Mouse (Mus musculus) heart, adult 2 months (tissue): ENCODE data around the gene Jakmip3. TPM values are rescaled to one million over a fixed set of nuclear protein-coding genes. Genes with fewer than 3 reads are reported as not detected.

Experiments used
- DNase-seq, 2 experiments: peaks; one replicate each; pipeline ENCODE4 v3.0.0; 2021
- H3K27ac ChIP-seq: fragments of 200-600 bp; 2 replicates; pipeline ENCODE4 v1.8.1; 2022
- H3K27me3 ChIP-seq: fragments of 200-500 bp; 2 replicates; pipeline ENCODE4 v1.6.1; 2012; ENCODE audit warnings: mild to moderate bottlenecking, low read length, inconsistent platforms, mixed read lengths; ENCODE audit not compliant: control insufficient read depth, insufficient read depth
- H3K36me3 ChIP-seq: fragments of 200-500 bp; 2 replicates; pipeline ENCODE4 v1.6.1; 2012; ENCODE audit warnings: low read length, inconsistent platforms; ENCODE audit not compliant: control insufficient read depth, insufficient read depth
- H3K4me1 ChIP-seq: fragments of 200-500 bp; 2 replicates; pipeline ENCODE4 v1.6.1; 2011; ENCODE audit warnings: low read length; ENCODE audit not compliant: control insufficient read depth, insufficient read depth
- H3K4me3 ChIP-seq: fragments of 200-600 bp; 2 replicates; pipeline ENCODE4 v1.8.1; 2022
- H3K79me2 ChIP-seq: fragments of 200-500 bp; replicated peaks from 2 replicates; pipeline ENCODE4 v1.6.1; 2012; ENCODE audit warnings: mild to moderate bottlenecking, inconsistent platforms, low read length, moderate library complexity, mixed read lengths; ENCODE audit not compliant: control insufficient read depth, insufficient read depth
- H3K9ac ChIP-seq: fragments of 200-500 bp; 2 replicates; pipeline ENCODE4 v1.6.1; 2012; ENCODE audit warnings: low read depth, mild to moderate bottlenecking, control low read depth, inconsistent platforms, low read length, mixed read lengths
- CTCF ChIP-seq: fragments of 200-600 bp; IDR thresholded peaks from 2 replicates; pipeline ENCODE4 v1.8.1; 2022; ENCODE audit warnings: antibody characterized with exemption, mild to moderate bottlenecking, moderate library complexity
- EP300 ChIP-seq: fragments of 200-500 bp; IDR thresholded peaks from 2 replicates; pipeline ENCODE4 v1.6.1; 2011; ENCODE audit warnings: low read depth, low read length, control low read depth; ENCODE audit not compliant: insufficient read depth
- POLR2A ChIP-seq: fragments of 200-500 bp; IDR thresholded peaks from 2 replicates; pipeline ENCODE4 v1.6.1; 2011; ENCODE audit warnings: mild to moderate bottlenecking, low read depth, low read length, control low read depth; ENCODE audit not compliant: insufficient read depth
- WGBS: fragments of 180-500 bp; shearing (Covaris S2); methylation state at CpG from one replicate; pipeline ENCODE4 v1.1.7; 2018; 5-methylcytosine and 5-hydroxymethylcytosine counted together
- intact Hi-C: fragments of 180-260 bp; cut with DNase I; formaldehyde crosslinking; loops from one replicate; pipeline ENCODE4 v1.15.1; 2025
- polyA plus RNA-seq: library from polyadenylated mRNA; depleted of rRNA; stranded (reverse); fragments of >200 nt; gene quantifications from 2 replicates; pipeline ENCODE4 v1.2.3, GENCODE M21; 2012
- total RNA-seq, 2 experiments: library from RNA; stranded (reverse); gene quantifications; 2 replicates each; pipeline ENCODE4 v1.2.3; 2021

Jakmip3 gene
- total and polyA plus RNA-seq, 3 experiments, result 0.13 to 0.16 (median 0.14) TPM

GRCm38 (mm10) chr7:139089892-139090874 lies 149.7 kb downstream of the Jakmip3 start:
- H3K27me3 ChIP-seq, result no peaks in the 10 kb centered on the region
- no peak for DNase-seq
- no peaks in the 10 kb centered on the region for H3K36me3 ChIP-seq
- WGBS, result 80% methylated on average over 12 of the region's 12 CpGs
- H3K27ac ChIP-seq, result no peak overlapping the region
- H3K79me2 ChIP-seq, result no peaks in the 10 kb centered on the region
- TF ChIP-seq CTCF (no peak), EP300 (no peak), POLR2A (no peak)
- intact Hi-C loops, result no loop called here
- no peak overlapping the region for H3K9ac ChIP-seq
- H3K4me3 ChIP-seq, result no peak overlapping the region
- H3K4me1 ChIP-seq, result peaks cover 3% of the 10 kb centered on the region; the same call in 1 of the 2 replicates

- DNase-seq, result no peak
- Histone ChIP-seq H3K27ac (no peak overlapping the region), H3K36me3 (no peaks in the 10 kb centered on the region), H3K27me3 (no peaks in the 10 kb centered on the region), H3K79me2 (no peaks in the 10 kb centered on the region), H3K4me3 (no peak overlapping the region), H3K4me1 (peaks cover 3% of the 10 kb centered on the region; the same call in 1 of the 2 replicates), H3K9ac (no peak overlapping the region)
- TF ChIP-seq POLR2A (no peak), EP300 (no peak), CTCF (no peak)
- intact Hi-C loops, result no loop called here
- 88% methylated on average over 9 of the region's 9 CpGs for WGBS
Observed at GRCm38 (mm10) chr7:139091681-139092080, 151.2 kb downstream of the Jakmip3 start.

GRCm38 (mm10) chr7:139092676-139093075 lies 152.1 kb downstream of the Jakmip3 start:
- DNase-seq, result no peak
- intact Hi-C loops, result no loop called here
- H3K79me2 ChIP-seq, result no peaks in the 10 kb centered on the region

GRCm38 (mm10) chr7:139093124-139093523 lies 152.6 kb downstream of the Jakmip3 start:
- Histone ChIP-seq H3K27ac (no peak overlapping the region), H3K4me1 (no peaks in the 10 kb centered on the region), H3K36me3 (no peaks in the 10 kb centered on the region), H3K27me3 (no peaks in the 10 kb centered on the region), H3K4me3 (no peak overlapping the region), H3K79me2 (no peaks in the 10 kb centered on the region), H3K9ac (no peak overlapping the region)
- no peak for TF ChIP-seq CTCF
- no peak for TF ChIP-seq POLR2A
- TF ChIP-seq EP300, result no peak
- no peak for DNase-seq
- WGBS, result 92% methylated on average over 5 of the region's 5 CpGs
- intact Hi-C loops, result no loop called here

More at GRCm38 (mm10) chr7:139092676-139093075, 152.1 kb downstream of the Jakmip3 start:
- Histone ChIP-seq H3K4me1 (peaks cover under 1% of the 10 kb centered on the region; the same call in 1 of the 2 replicates), H3K27me3 (no peaks in the 10 kb centered on the region), H3K27ac (no peak overlapping the region), H3K9ac (no peak overlapping the region), H3K4me3 (no peak overlapping the region), H3K36me3 (no peaks in the 10 kb centered on the region)
- WGBS, result 89% methylated on average over 5 of the region's 5 CpGs
- TF ChIP-seq CTCF (no peak), EP300 (no peak), POLR2A (no peak)

- WGBS, result 82% methylated on average over 7 of the region's 7 CpGs
- no peaks in the 10 kb centered on the region for H3K27me3 ChIP-seq
- intact Hi-C loops, result no loop called here
- no peak overlapping the region for H3K27ac ChIP-seq
- H3K9ac ChIP-seq, result no peak overlapping the region
- no peaks in the 10 kb centered on the region for H3K36me3 ChIP-seq
- no peaks in the 10 kb centered on the region for H3K4me1 ChIP-seq
- no peak for DNase-seq
- no peaks in the 10 kb centered on the region for H3K79me2 ChIP-seq
- TF ChIP-seq EP300 (no peak), CTCF (no peak), POLR2A (no peak)
- no peak overlapping the region for H3K4me3 ChIP-seq
Observed at GRCm38 (mm10) chr7:139093781-139094180, 153.3 kb downstream of the Jakmip3 start.

GRCm38 (mm10) chr7:139094761-139095160 lies 154.2 kb downstream of the Jakmip3 start:
- H3K4me1 ChIP-seq, result no peaks in the 10 kb centered on the region
- DNase-seq, result no peak
- H3K27me3 ChIP-seq, result no peaks in the 10 kb centered on the region
- H3K9ac ChIP-seq, result no peak overlapping the region
- H3K36me3 ChIP-seq, result no peaks in the 10 kb centered on the region
- H3K4me3 ChIP-seq, result no peak overlapping the region
- no peak for TF ChIP-seq POLR2A
- no peak for TF ChIP-seq CTCF
- no peak for TF ChIP-seq EP300
- 87% methylated on average over 6 of the region's 6 CpGs for WGBS
- H3K79me2 ChIP-seq, result no peaks in the 10 kb centered on the region
- intact Hi-C loops, result no loop called here
- H3K27ac ChIP-seq, result no peak overlapping the region
